Mouse (Mus musculus): ENCODE data around the gene Gm17662. TPM values are rescaled to one million over a fixed set of nuclear protein-coding genes. Genes with fewer than 3 reads are reported as not detected.

The Gm17662 gene
- total and polyA plus RNA-seq, 3 experiments = not detected

GRCm38 (mm10) chr4:104875832-104876231, 18.7 kb downstream of the Gm17662 start:
- no peak for DNase-seq (ENCODE audit: extremely low read depth)
- in situ Hi-C loops (cut with MboI; ENCODE audit: low pct_ligation_motif_present, low pct_unique_long_range_greater_than_20kb, low sequenced_read_pairs) (no loop called here), dilution Hi-C loops (cut with MboI; ENCODE audit: extremely low pct_ligation_motif_present, extremely low pct_unique_long_range_greater_than_20kb, low sequenced_read_pairs) (no loop called here)
- Histone ChIP-seq H3K4me2 (ENCODE audit: insufficient read depth, low read depth, poor library complexity, severe bottlenecking) (no peak overlapping the region), H3K27ac (ENCODE audit: insufficient read depth, low read depth) (no peak overlapping the region), H3K9ac (ENCODE audit: insufficient read depth, low read depth) (no peak overlapping the region), H3K4me1 (ENCODE audit: control insufficient read depth in 1 of 2, insufficient read depth in 2 of 2) (no peaks in the 10 kb centered on the region), H3K27me3 (replicated peaks) (no peaks in the 10 kb centered on the region), H3K79me2 (replicated peaks; ENCODE audit: control insufficient read depth, extremely low read depth, insufficient read depth, poor library complexity, severe bottlenecking) (no peaks in the 10 kb centered on the region), H3K36me3 (replicated peaks in 1 of 2; ENCODE audit: control insufficient read depth in 1 of 2, insufficient read depth in 1 of 2, low read length in 1 of 2) (no peaks in the 10 kb centered on the region), H3K4me3 (replicated peaks in 1 of 3; ENCODE audit: low read depth in 2 of 3, low read length in 2 of 3, poor library complexity in 1 of 3) (no peak overlapping the region), H3K9me3 (replicated peaks; ENCODE audit: low read length) (peaks cover 9% of the 10 kb centered on the region)
- TF ChIP-seq GABPA (IDR thresholded peaks at IDR 0.05; ENCODE audit: insufficient replicate concordance, low read depth, low read length) (no peak), IRF4 (IDR thresholded peaks at IDR 0.05; ENCODE audit: low read depth, low read length) (no peak), ETS1 (conservative IDR thresholded peaks at IDR 0.05; ENCODE audit: low read depth, low read length) (no peak)

GRCm38 (mm10) chr4:104876323-104876722, 19.2 kb downstream of the Gm17662 start, which contains the start of gene C8a:
TSS of gene C8a (minus strand) at chr4:104876398.
- H3K36me3 ChIP-seq (replicated peaks in 1 of 2; ENCODE audit: control insufficient read depth in 1 of 2, insufficient read depth in 1 of 2, low read length in 1 of 2) = no peaks in the 10 kb centered on the region
- no peaks in the 10 kb centered on the region for H3K79me2 ChIP-seq (replicated peaks; ENCODE audit: control insufficient read depth, extremely low read depth, insufficient read depth, poor library complexity, severe bottlenecking)
- in situ Hi-C loops (cut with MboI; ENCODE audit: low pct_ligation_motif_present, low pct_unique_long_range_greater_than_20kb, low sequenced_read_pairs) = no loop called here
- dilution Hi-C loops (cut with MboI; ENCODE audit: extremely low pct_ligation_motif_present, extremely low pct_unique_long_range_greater_than_20kb, low sequenced_read_pairs) = no loop called here
- peaks cover 11% of the 10 kb centered on the region for H3K9me3 ChIP-seq (replicated peaks; ENCODE audit: low read length)
- H3K4me2 ChIP-seq (ENCODE audit: insufficient read depth, low read depth, poor library complexity, severe bottlenecking) = no peak within 1 kb of the TSS
- no peak within 1 kb of the TSS for H3K4me3 ChIP-seq (replicated peaks in 1 of 3; ENCODE audit: low read depth in 2 of 3, low read length in 2 of 3, poor library complexity in 1 of 3)
- H3K27ac ChIP-seq (ENCODE audit: insufficient read depth, low read depth) = no peak within 1 kb of the TSS
- no peak for DNase-seq (ENCODE audit: extremely low read depth)
- H3K9ac ChIP-seq (ENCODE audit: insufficient read depth, low read depth) = no peak within 1 kb of the TSS
- TF ChIP-seq ZMIZ1 (IDR thresholded peaks at IDR 0.05; ENCODE audit: low read depth, low read length) (no peak), BHLHE40 (IDR thresholded peaks at IDR 0.05; ENCODE audit: low read depth, low read length) (no peak), E2F4 (IDR thresholded peaks at IDR 0.05; ENCODE audit: insufficient replicate concordance, low read depth, low read length) (no peak), USF2 (conservative IDR thresholded peaks at IDR 0.05; ENCODE audit: low read depth, low read length) (no peak), MEF2A (IDR thresholded peaks at IDR 0.05; ENCODE audit: borderline replicate concordance, low read depth, low read length) (no peak), MAX (IDR thresholded peaks at IDR 0.05; ENCODE audit: low read length) (no peak), RAD21 (IDR thresholded peaks at IDR 0.05; ENCODE audit: low read depth, low read length) (no peak), SMC3 (IDR thresholded peaks at IDR 0.05; ENCODE audit: low read depth, low read length) (no peak), MYC (IDR thresholded peaks at IDR 0.05; ENCODE audit: low read depth, low read length) (no peak), KAT2A (IDR thresholded peaks at IDR 0.05; ENCODE audit: insufficient replicate concordance, low read length) (no peak), PAX5 (IDR thresholded peaks at IDR 0.05; ENCODE audit: low read length) (no peak), MAFK (IDR thresholded peaks at IDR 0.05; ENCODE audit: insufficient replicate concordance, low read length) (no peak), NELFE (IDR thresholded peaks at IDR 0.05; ENCODE audit: low read depth, low read length) (no peak), USF1 (IDR thresholded peaks at IDR 0.05; ENCODE audit: low read depth, low read length) (no peak), MXI1 (IDR thresholded peaks at IDR 0.05; ENCODE audit: low read depth, low read length) (no peak), HCFC1 (IDR thresholded peaks at IDR 0.05; ENCODE audit: low read depth, low read length) (no peak), CHD1 (IDR thresholded peaks at IDR 0.05; ENCODE audit: low read depth, low read length) (no peak), NRF1 (IDR thresholded peaks at IDR 0.05; ENCODE audit: low read depth, low read length) (no peak), CTCF (conservative IDR thresholded peaks at IDR 0.05 in 1 of 2, IDR thresholded peaks at IDR 0.05 in 1 of 2; ENCODE audit: low read depth in 2 of 2, low read length in 2 of 2) (no peak)
- no peaks in the 10 kb centered on the region for H3K4me1 ChIP-seq (ENCODE audit: control insufficient read depth in 1 of 2, insufficient read depth in 2 of 2)
- H3K27me3 ChIP-seq (replicated peaks) = no peaks in the 10 kb centered on the region
